Mouse (Mus musculus) cortical plate, adult 2 months (tissue): ENCODE data around the gene Myo9b. TPM values are rescaled to one million over a fixed set of nuclear protein-coding genes. Genes with fewer than 3 reads are reported as not detected.

Experiments
- H3K27ac ChIP-seq: fragments of 200-500 bp; 2 replicates; pipeline ENCODE4 v1.5.1; 2012; ENCODE audit warnings: low read length, control low read depth, inconsistent platforms; ENCODE audit not compliant: insufficient read depth
- H3K4me1 ChIP-seq: fragments of 200-500 bp; 2 replicates; pipeline ENCODE4 v1.6.1; 2011; ENCODE audit warnings: low read length; ENCODE audit not compliant: control insufficient read depth, insufficient read depth
- H3K4me3 ChIP-seq: fragments of 200-500 bp; 2 replicates; pipeline ENCODE4 v1.5.1; 2011; ENCODE audit warnings: mild to moderate bottlenecking, low read length, control low read depth; ENCODE audit not compliant: insufficient read depth
- CTCF ChIP-seq: fragments of 200-500 bp; IDR thresholded peaks from 2 replicates; pipeline ENCODE4 v1.5.1; 2011; ENCODE audit warnings: mild to moderate bottlenecking, control low read depth, low read length; ENCODE audit not compliant: insufficient read depth; ENCODE audit errors: extremely low read depth
- POLR2A ChIP-seq: fragments of 200-500 bp; IDR thresholded peaks from 2 replicates; pipeline ENCODE4 v1.6.1; 2011; ENCODE audit warnings: mild to moderate bottlenecking, low read length, control low read depth; ENCODE audit not compliant: insufficient read depth; ENCODE audit errors: extremely low read depth
- polyA plus RNA-seq: library from polyadenylated mRNA; depleted of rRNA; stranded (reverse); fragments of >200 nt; gene quantifications from 2 replicates; pipeline ENCODE4 v1.2.3, GENCODE M21; 2012

The Myo9b gene
- polyA plus RNA-seq, 1 experiment: 28.5 TPM

DNA sequence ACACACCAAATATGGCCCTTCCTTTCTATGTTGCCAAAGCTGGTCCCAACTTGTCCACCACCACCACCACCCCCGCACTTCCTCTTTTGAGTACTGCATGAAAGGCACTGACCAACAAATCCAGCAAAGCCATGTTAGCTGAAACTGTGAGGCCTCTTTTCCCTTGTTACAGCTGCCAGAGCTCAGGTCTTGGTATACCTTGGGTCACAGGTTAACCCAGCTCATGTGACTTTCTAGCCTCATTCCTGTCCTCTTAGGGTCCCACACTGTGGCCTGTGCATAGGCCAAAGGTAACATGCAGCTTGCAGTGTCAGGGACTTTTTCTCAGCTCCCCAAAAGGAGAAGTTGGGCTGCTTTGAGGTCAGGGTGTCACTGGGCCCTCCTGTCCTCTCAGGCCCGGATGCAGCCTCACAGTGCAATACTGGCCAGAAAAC is 23.7 kb downstream of the Myo9b start:
- no peaks in the 10 kb centered on the region for H3K4me1 ChIP-seq
- TF ChIP-seq POLR2A: no peak
- no peak for TF ChIP-seq CTCF
- no peak overlapping the region for H3K27ac ChIP-seq
- H3K4me3 ChIP-seq: no peak overlapping the region

DNA sequence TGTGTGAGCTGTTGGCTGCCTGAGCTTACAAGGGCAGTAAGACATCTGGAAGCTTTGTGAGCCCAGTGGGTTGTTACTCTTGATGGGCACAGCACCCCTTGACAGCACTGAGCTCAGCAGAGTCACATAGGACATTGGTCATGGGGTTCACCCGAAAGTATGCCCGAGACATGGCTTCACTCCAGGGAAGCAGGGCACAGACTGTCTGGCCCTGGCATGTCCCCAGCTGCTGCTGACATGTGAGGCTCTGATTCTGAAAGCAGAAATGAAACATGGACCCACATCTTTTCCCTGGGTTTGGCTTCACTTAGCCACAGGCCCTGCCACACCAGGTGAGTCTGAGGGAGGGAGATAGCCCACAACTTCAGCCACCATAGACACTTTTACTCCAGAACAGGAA is 24.3 kb downstream of the Myo9b start:
- Histone ChIP-seq H3K4me3 (no peak overlapping the region), H3K27ac (no peak overlapping the region), H3K4me1 (no peaks in the 10 kb centered on the region)
- TF ChIP-seq POLR2A (no peak), CTCF (no peak)

DNA sequence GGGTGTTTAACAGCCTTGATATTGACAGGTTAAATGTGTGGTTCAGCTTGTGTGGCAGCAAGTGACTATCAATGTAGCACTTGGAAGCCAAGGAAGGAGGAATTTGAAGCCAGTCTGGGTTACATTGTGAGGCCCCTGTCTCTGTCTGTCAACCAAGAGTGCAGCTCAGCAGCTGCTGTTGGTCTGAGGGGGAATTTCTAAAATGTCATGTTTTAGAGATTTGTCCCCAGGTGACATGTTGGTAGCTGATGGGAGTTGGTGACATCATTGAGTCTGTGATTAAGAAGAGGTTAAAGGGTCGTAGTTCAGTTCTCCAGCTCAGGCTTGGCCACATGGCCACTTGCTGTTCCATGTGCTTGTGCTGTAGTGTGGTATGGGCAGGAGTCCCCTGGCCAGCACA is 24.9 kb downstream of the Myo9b start:
- TF ChIP-seq POLR2A (no peak), CTCF (no peak)
- Histone ChIP-seq H3K4me3 (no peak overlapping the region), H3K27ac (no peak overlapping the region), H3K4me1 (no peaks in the 10 kb centered on the region)

DNA sequence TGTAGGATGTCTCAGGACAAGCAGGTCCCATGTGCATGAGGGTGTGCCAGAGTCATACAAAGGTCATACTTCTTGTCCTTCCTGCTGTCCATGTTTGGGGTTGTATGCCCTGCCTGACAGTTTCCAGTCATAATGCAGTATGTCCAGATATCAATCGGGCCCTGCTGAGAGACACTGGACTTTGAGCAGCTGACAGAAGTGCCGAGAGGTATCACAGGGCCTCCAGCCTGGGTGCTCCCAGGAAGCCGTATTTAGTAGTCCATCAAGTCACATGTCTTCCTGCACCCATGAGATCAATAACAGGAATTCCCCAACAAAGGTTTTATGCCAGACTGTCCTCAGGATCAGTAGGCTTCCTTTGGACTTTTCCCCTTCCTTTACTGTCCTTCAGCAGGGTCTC is 27.2 kb downstream of the Myo9b start:
- no peak overlapping the region for H3K4me3 ChIP-seq
- no peaks in the 10 kb centered on the region for H3K4me1 ChIP-seq
- no peak overlapping the region for H3K27ac ChIP-seq
- TF ChIP-seq POLR2A (no peak), CTCF (no peak)

DNA sequence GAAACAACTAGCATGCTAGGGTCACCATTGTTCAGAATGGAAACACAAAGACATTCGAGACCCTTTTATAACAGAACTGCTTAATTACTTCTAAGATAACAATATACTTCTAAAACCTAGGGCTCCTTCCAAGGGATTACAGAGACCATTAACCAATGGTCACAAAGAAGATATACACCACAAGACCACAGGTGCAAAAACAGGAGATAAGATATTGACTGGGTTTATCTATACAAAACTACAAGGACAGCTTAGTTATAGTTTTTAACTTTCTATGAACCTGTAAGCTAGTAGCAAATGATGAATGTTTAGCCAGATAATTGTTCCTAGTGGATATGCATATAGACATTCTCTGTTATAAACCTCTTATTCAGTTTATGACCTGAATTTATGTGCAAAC is 30.3 kb downstream of the Myo9b start:
- TF ChIP-seq POLR2A (no peak), CTCF (no peak)
- H3K27ac ChIP-seq: no peak overlapping the region
- no peaks in the 10 kb centered on the region for H3K4me1 ChIP-seq
- H3K4me3 ChIP-seq: no peak overlapping the region

DNA sequence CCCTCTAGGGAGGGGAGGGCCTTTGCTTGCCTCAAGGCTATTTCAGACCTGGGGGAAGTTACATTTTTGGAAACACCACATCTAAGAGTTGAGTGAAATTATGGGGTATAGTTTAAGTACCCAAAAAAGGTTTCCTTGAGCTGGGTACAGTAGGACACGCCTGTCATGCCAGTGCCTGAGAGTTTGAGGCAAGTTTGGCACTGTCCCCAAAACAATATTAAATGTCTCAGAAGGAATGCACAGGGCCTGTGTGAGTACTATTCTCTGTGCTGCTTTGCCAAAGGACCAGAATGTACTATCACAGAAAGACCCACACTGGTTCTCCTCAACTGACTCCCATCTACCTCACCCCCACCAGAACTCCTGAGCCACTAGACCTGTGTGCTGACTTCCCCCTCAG is 31.1 kb downstream of the Myo9b start:
- Histone ChIP-seq H3K4me3 (no peak overlapping the region), H3K27ac (no peak overlapping the region), H3K4me1 (no peaks in the 10 kb centered on the region)
- TF ChIP-seq POLR2A (no peak), CTCF (no peak)

DNA sequence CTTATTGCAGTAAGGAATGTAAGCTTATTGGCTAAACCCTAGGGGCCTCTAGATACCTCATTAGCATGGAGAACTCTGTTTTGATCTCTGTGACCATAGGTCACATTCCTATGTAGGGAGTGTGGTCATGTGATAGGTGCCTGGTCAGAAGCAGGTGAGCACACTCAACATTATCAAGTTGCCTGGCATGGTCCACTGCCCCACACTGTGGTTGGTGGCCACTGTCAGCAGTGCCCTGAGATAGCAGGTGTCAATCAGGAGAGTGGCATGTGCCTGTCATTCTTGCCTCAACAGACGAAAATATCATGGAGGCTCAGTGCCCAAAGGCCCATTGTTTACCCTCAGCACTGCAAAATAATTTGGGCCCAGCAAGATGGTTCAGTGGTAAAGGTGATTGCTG is 33.5 kb downstream of the Myo9b start:
- TF ChIP-seq POLR2A (no peak), CTCF (no peak)
- Histone ChIP-seq H3K27ac (no peak overlapping the region), H3K4me1 (no peaks in the 10 kb centered on the region), H3K4me3 (no peak overlapping the region)

DNA sequence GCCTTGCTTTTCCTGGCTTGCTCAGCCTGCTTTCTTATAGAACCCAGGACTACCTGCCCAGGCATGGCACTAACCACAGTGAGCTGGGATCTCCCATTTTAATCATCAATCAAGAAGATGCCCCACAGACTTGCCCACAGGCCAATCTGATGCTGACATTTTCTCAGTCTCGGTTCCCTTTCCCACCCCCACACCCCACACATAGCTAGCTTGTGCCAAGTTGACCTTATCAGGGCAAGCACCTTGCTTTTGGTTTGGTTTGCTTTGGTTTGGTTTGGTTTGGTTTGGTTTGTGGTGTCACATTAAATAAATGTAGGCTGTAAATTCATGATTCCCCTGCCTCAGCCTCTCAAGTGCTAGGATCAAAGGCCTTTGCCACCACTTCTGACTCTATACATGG is 34.9 kb downstream of the Myo9b start:
- no peak overlapping the region for H3K27ac ChIP-seq
- no peaks in the 10 kb centered on the region; the same call in 1 of the 2 replicates for H3K4me1 ChIP-seq
- TF ChIP-seq CTCF: no peak

DNA sequence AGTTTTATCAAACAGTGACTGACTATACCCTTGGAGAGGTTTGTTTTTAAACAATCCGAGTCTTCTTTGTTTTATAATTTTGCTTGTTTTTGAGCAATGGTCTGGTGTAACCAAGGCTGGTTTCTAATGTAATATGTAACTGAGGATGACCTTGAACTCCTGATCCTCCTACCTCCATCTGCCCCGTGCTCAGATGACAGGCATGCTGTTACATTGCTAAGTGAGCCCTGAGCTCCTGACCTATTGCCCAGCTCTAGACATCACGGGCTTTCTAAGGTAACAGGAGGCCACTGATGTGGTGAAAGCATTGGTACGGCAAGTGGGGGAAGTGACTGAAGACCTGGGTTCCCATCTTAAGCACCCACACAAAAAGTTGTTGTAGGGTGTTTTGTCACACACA is 35.4 kb downstream of the Myo9b start:
- TF ChIP-seq CTCF (no peak), POLR2A (no peak)

More for the DNA sequence above, 34.9 kb downstream of the Myo9b start:
- no peak overlapping the region for H3K4me3 ChIP-seq

DNA sequence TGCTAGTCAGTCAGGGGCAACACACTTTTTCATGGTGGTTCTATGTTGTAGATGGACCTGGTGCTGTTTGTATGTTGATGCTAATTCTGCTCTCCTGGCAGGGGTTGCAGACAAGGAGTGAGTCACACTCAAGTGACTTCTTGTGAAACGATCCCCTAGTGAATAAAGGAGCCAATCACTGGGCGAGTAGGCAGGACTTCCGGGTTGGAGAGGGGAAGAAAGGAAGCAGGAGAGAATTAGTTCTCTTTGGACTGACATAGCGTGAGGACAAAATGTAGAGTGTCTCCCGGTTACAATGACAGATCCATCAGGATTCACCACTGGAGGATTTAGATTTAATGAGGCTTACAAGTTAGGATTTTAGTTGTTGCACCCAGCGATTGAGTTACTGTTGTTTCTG is 37.9 kb downstream of the Myo9b start:
- Histone ChIP-seq H3K4me1 (peaks cover 2% of the 10 kb centered on the region; the same call in 1 of the 2 replicates), H3K4me3 (no peak overlapping the region), H3K27ac (no peak overlapping the region)
- TF ChIP-seq POLR2A: no peak
- TF ChIP-seq CTCF: no peak

More for the DNA sequence above, 35.4 kb downstream of the Myo9b start:
- Histone ChIP-seq H3K27ac (no peak overlapping the region), H3K4me3 (no peak overlapping the region), H3K4me1 (peaks cover under 1% of the 10 kb centered on the region; the same call in 1 of the 2 replicates)

DNA sequence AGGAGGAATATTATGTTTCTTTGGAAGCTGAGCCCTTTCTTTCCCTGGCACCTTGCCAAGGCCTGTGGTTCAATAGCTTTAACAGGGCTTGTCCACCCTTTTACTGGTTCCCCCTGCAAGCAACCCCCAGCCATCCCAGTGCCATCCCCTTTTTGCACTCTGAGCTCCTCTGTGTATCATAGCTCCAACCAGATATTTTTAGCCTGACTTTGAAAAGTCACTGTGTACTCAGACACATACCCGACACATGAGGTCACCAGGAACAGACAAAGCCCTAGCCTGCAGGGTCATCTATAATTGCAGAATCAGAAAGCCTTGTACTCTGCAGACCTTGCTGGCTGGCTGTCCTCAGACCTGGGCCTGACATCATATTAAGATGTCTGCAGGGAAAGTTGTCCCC is 40.2 kb downstream of the Myo9b start:
- Histone ChIP-seq H3K4me3 (no peak overlapping the region), H3K4me1 (peaks cover 2% of the 10 kb centered on the region; the same call in 1 of the 2 replicates), H3K27ac (0 out of 2 replicates have a peak overlapping the region, but pooled peaks have one; percentile 45)
- TF ChIP-seq CTCF (no peak), POLR2A (no peak)
